Mouse (Mus musculus) hindbrain, embryonic 15.5 days (tissue): ENCODE data around the gene Uso1. TPM values are rescaled to one million over a fixed set of nuclear protein-coding genes. Genes with fewer than 3 reads are reported as not detected.
A peak's percentile ranks its signal among the peaks of the same experiment; 100 is the strongest.
"Not testable (repeated sequence)": the region's sequence is repeated elsewhere in the genome, so short reads cannot be mapped to it uniquely, and the experiment has no call there.

Source experiments
- ATAC-seq: fragments of 200-750 bp; cut with Nextera tagmentation; 2 replicates; pipeline ENCODE4 v1.8.0; 2017; ENCODE audit warnings: low read depth, moderate number of reproducible peaks, moderate TSS enrichment; ENCODE audit not compliant: low FRiP score
- H3K27ac ChIP-seq: fragments of 300-500 bp; sonication (generic); replicated peaks from 2 replicates; pipeline ENCODE4 v1.5.1; 2015; ENCODE audit warnings: mild to moderate bottlenecking, inconsistent platforms
- H3K27me3 ChIP-seq: fragments of 300-500 bp; sonication (generic); 2 replicates; pipeline ENCODE4 v1.6.1; 2015; ENCODE audit warnings: control low read depth, inconsistent platforms
- H3K36me3 ChIP-seq: fragments of 300-500 bp; sonication (generic); 2 replicates; pipeline ENCODE4 v1.6.1; 2015; ENCODE audit warnings: control low read depth, inconsistent platforms
- H3K4me1 ChIP-seq: fragments of 300-500 bp; sonication (generic); replicated peaks from 2 replicates; pipeline ENCODE4 v1.6.1; 2015; ENCODE audit warnings: control low read depth, inconsistent platforms
- H3K4me2 ChIP-seq: fragments of 300-500 bp; sonication (generic); 2 replicates; pipeline ENCODE4 v1.6.1; 2015; ENCODE audit warnings: moderate library complexity, mild to moderate bottlenecking, inconsistent platforms
- H3K4me3 ChIP-seq: fragments of 300-500 bp; sonication (generic); 2 replicates; pipeline ENCODE4 v1.5.1; 2015; ENCODE audit warnings: mild to moderate bottlenecking, inconsistent platforms
- H3K9ac ChIP-seq: fragments of 300-500 bp; sonication (generic); 2 replicates; pipeline ENCODE4 v1.6.1; 2015; ENCODE audit warnings: inconsistent platforms
- H3K9me3 ChIP-seq: fragments of 300-500 bp; sonication (generic); 2 replicates; pipeline ENCODE4 v1.6.1; 2016; ENCODE audit warnings: control low read depth, inconsistent platforms
- WGBS: fragments of 180-500 bp; shearing (Covaris S2); methylation state at CpG from one replicate; pipeline ENCODE4 v1.1.7; 2015; 5-methylcytosine and 5-hydroxymethylcytosine counted together
- polyA plus RNA-seq: library from polyadenylated mRNA; unstranded; fragments of >200 nt; fragmentation: Nextera tagmentation; extraction: Ambion mirVana; gene quantifications from 2 replicates; pipeline ENCODE4 v1.2.1, GENCODE M21; 2015

Uso1 gene
- polyA plus RNA-seq, 1 experiment from 2014 or later, result 38.7 TPM

- no peak for ATAC-seq
- Histone ChIP-seq H3K27me3 (no peaks in the 10 kb centered on the region), H3K27ac (no peak overlapping the region), H3K4me1 (no peaks in the 10 kb centered on the region), H3K4me3 (no peak overlapping the region), H3K4me2 (no peak overlapping the region), H3K36me3 (peaks cover 8% of the 10 kb centered on the region), H3K9me3 (no peaks in the 10 kb centered on the region), H3K9ac (no peak overlapping the region)
- WGBS, result 96% methylated on average over 3 of the region's 3 CpGs
Observed at GRCm38 (mm10) chr5:92148248-92148647, 10.5 kb downstream of the Uso1 start.

GRCm38 (mm10) chr5:92149330-92149982 lies 11.7 kb downstream of the Uso1 start:
- no peak overlapping the region for H3K27ac ChIP-seq
- H3K4me3 ChIP-seq, result no peak overlapping the region
- H3K9ac ChIP-seq, result no peak overlapping the region
- H3K9me3 ChIP-seq, result no peaks in the 10 kb centered on the region
- H3K27me3 ChIP-seq, result no peaks in the 10 kb centered on the region
- no peak for ATAC-seq
- H3K4me2 ChIP-seq, result no peak overlapping the region
- WGBS, result 88% methylated on average over 5 of the region's 5 CpGs
- no peaks in the 10 kb centered on the region for H3K4me1 ChIP-seq
- peaks cover 16% of the 10 kb centered on the region for H3K36me3 ChIP-seq

- no peaks in the 10 kb centered on the region for H3K9me3 ChIP-seq
- no peak overlapping the region for H3K9ac ChIP-seq
- no peaks in the 10 kb centered on the region for H3K4me1 ChIP-seq
- no peak overlapping the region for H3K4me2 ChIP-seq
- no peak overlapping the region for H3K27ac ChIP-seq
- no peak overlapping the region for H3K4me3 ChIP-seq
- no peak for ATAC-seq
- 87% methylated on average over 3 of the region's 3 CpGs for WGBS
- no peaks in the 10 kb centered on the region for H3K27me3 ChIP-seq
- H3K36me3 ChIP-seq, result peaks cover 30% of the 10 kb centered on the region
Observed at GRCm38 (mm10) chr5:92154861-92155260, 17.1 kb downstream of the Uso1 start.

- peaks cover 19% of the 10 kb centered on the region for H3K36me3 ChIP-seq
- no peaks in the 10 kb centered on the region for H3K9me3 ChIP-seq
- H3K27ac ChIP-seq, result no peak overlapping the region
- H3K4me1 ChIP-seq, result no peaks in the 10 kb centered on the region
- no peak overlapping the region for H3K9ac ChIP-seq
- no peak for ATAC-seq
- H3K4me3 ChIP-seq, result no peak overlapping the region
- H3K27me3 ChIP-seq, result no peaks in the 10 kb centered on the region
- H3K4me2 ChIP-seq, result no peak overlapping the region
- 94% methylated on average over 6 of the region's 6 CpGs for WGBS
Observed at GRCm38 (mm10) chr5:92165976-92166375, 28.2 kb downstream of the Uso1 start.

- no peak overlapping the region for H3K4me2 ChIP-seq
- 93% methylated on average over 8 of the region's 8 CpGs for WGBS
- H3K4me3 ChIP-seq, result no peak overlapping the region
- H3K9ac ChIP-seq, result no peak overlapping the region
- peaks cover 64% of the 10 kb centered on the region for H3K36me3 ChIP-seq
- no peaks in the 10 kb centered on the region for H3K9me3 ChIP-seq
- ATAC-seq, result no peak
- no peaks in the 10 kb centered on the region for H3K4me1 ChIP-seq
- no peaks in the 10 kb centered on the region for H3K27me3 ChIP-seq
- no peak overlapping the region for H3K27ac ChIP-seq
Observed at GRCm38 (mm10) chr5:92183071-92183830, 45.5 kb downstream of the Uso1 start.

GRCm38 (mm10) chr5:92188881-92189483 lies 51.2 kb downstream of the Uso1 start:
- peaks cover 62% of the 10 kb centered on the region for H3K36me3 ChIP-seq
- H3K9ac ChIP-seq, result no peak overlapping the region
- H3K9me3 ChIP-seq, result no peaks in the 10 kb centered on the region
- H3K4me2 ChIP-seq, result no peak overlapping the region
- no peaks in the 10 kb centered on the region for H3K4me1 ChIP-seq
- WGBS, result 97% methylated on average over 7 of the region's 7 CpGs
- no peak for ATAC-seq
- H3K4me3 ChIP-seq, result no peak overlapping the region
- H3K27me3 ChIP-seq, result no peaks in the 10 kb centered on the region
- H3K27ac ChIP-seq, result no peak overlapping the region

- 49% methylated on average over 2 of the region's 2 CpGs for WGBS
- H3K27me3 ChIP-seq, H3K9me3 ChIP-seq, H3K4me2 ChIP-seq, H3K9ac ChIP-seq, H3K27ac ChIP-seq, H3K4me3 ChIP-seq, ATAC-seq, H3K4me1 ChIP-seq: not testable (repeated sequence)
- peaks cover 50% of the 10 kb centered on the region for H3K36me3 ChIP-seq
Observed at GRCm38 (mm10) chr5:92195716-92196115, 58.0 kb downstream of the Uso1 start.

GRCm38 (mm10) chr5:92196895-92197811 lies 59.4 kb downstream of the Uso1 start:
- H3K9ac ChIP-seq, result no peak overlapping the region
- H3K27ac ChIP-seq, result peak overlapping the region; percentile 31; the same call in 1 of the 2 replicates
- 0 out of 2 replicates have a peak, but pooled peaks cover 5% of the 10 kb centered on the region for H3K4me1 ChIP-seq
- ATAC-seq, result peak; percentile 68
- no peak overlapping the region for H3K4me2 ChIP-seq
- H3K36me3 ChIP-seq, result peaks cover 63% of the 10 kb centered on the region
- H3K4me3 ChIP-seq, result no peak overlapping the region
- WGBS, result 56% methylated on average over 15 of the region's 15 CpGs
- H3K9me3 ChIP-seq, result no peaks in the 10 kb centered on the region
- no peaks in the 10 kb centered on the region for H3K27me3 ChIP-seq

- Histone ChIP-seq H3K4me1 (0 out of 2 replicates have a peak, but pooled peaks cover 5% of the 10 kb centered on the region), H3K36me3 (peaks cover 58% of the 10 kb centered on the region), H3K4me2 (no peak overlapping the region), H3K4me3 (no peak overlapping the region), H3K27me3 (no peaks in the 10 kb centered on the region), H3K9me3 (no peaks in the 10 kb centered on the region), H3K27ac (no peak overlapping the region), H3K9ac (no peak overlapping the region)
- ATAC-seq, result no peak
- 71% methylated on average over 8 of the region's 8 CpGs for WGBS
Observed at GRCm38 (mm10) chr5:92198266-92198665, 60.5 kb downstream of the Uso1 start.

- ATAC-seq, result no peak
- Histone ChIP-seq H3K4me3 (no peak overlapping the region), H3K9ac (no peak overlapping the region), H3K9me3 (no peaks in the 10 kb centered on the region), H3K4me2 (no peak overlapping the region), H3K27ac (no peak overlapping the region), H3K36me3 (peaks cover 57% of the 10 kb centered on the region), H3K27me3 (no peaks in the 10 kb centered on the region), H3K4me1 (no peaks in the 10 kb centered on the region)
- 97% methylated on average over 6 of the region's 6 CpGs for WGBS
Observed at GRCm38 (mm10) chr5:92204162-92205036, 66.7 kb downstream of the Uso1 start.

GRCm38 (mm10) chr5:92205184-92205583 lies 67.4 kb downstream of the Uso1 start:
- peaks cover 52% of the 10 kb centered on the region for H3K36me3 ChIP-seq
- 90% methylated on average over 7 of the region's 7 CpGs for WGBS

More at GRCm38 (mm10) chr5:92205184-92205583, 67.4 kb downstream of the Uso1 start:
- no peak overlapping the region for H3K27ac ChIP-seq
- H3K9ac ChIP-seq, result no peak overlapping the region
- no peaks in the 10 kb centered on the region for H3K27me3 ChIP-seq
- no peak for ATAC-seq
- no peaks in the 10 kb centered on the region for H3K4me1 ChIP-seq
- H3K4me2 ChIP-seq, result no peak overlapping the region
- H3K4me3 ChIP-seq, result no peak overlapping the region
- H3K9me3 ChIP-seq, result no peaks in the 10 kb centered on the region
